Mouse (Mus musculus): Measurements from ENCODE around the gene Fam234a. TPM values are rescaled to one million over a fixed set of nuclear protein-coding genes. Genes with fewer than 3 reads are reported as not detected.
A peak's percentile ranks its signal among the peaks of the same experiment; 100 is the strongest.
"Not testable (repeated sequence)": the region's sequence is repeated elsewhere in the genome, so short reads cannot be mapped to it uniquely, and the experiment has no call there.

Gene Fam234a
- total RNA-seq, 1 experiment from 2014 or later = 9.1 TPM

DNA sequence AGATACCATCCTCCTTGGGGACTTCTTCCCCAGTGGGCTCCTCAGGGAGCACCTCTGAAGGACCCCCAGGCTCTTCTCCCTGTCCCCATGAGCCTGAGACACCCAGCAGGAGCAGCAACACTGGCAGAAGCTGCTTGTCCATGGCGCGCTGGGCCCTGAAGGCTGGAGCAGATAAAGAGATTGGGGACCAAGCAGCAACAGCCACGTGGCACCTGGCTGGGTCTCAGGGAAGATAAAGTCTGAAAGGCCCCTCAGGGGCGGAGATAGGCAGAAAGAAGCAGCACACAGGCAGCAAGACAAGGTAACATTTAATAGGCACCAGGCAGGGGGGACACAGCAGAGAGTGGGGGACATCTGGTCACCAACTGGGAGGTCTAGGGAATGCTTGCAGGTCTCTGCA lies 45.1 kb downstream of the Fam234a start, which contains the start of gene Pdia2:
Pdia2 (minus strand) TSS at position 196 of the 400 bp plus-strand sequence.
- no peak for ATAC-seq (replicated peaks in 1 of 2; ENCODE audit: insufficient read depth in 1 of 2, low FRiP score in 2 of 2, low TSS enrichment in 1 of 2, low read depth in 1 of 2, poor library complexity in 2 of 2, severe bottlenecking in 2 of 2)

DNA sequence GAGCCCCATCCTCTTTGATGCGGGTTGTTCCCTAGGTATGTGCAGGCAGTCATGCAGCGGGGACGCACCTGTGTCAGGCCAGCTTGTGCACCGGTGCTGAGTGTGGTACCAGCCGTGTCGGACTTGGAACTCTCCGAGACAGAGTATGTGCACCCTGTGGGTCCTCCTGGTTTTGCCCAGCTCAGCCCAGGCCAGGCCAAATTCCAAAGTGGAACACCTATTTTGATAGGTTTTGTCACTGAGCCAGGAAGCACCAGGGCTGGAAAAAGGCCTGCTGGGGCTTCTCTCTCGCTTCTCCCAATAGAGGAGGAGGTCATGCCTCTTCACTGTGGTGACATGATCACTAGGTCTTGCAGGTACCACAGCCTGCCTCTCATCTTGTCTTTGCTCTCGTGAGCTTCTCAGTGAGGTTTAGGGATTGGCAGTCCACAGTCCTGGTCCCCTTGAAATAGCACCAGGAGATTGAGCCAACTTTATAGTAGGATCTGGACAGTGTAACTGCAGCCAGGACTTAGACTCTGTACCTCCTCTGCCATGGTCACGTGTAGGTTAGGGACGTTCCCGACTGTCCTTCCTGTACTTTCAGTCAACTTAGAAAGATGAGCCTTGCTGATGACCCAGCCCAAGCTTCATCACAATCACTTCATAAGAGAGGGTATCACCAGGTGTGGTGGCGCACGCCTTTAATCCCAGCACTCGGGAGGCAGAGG lies 51.4 kb downstream of the Fam234a start:
- no peak for ATAC-seq (replicated peaks in 1 of 2; ENCODE audit: insufficient read depth in 1 of 2, low FRiP score in 2 of 2, low TSS enrichment in 1 of 2, low read depth in 1 of 2, poor library complexity in 2 of 2, severe bottlenecking in 2 of 2)

DNA sequence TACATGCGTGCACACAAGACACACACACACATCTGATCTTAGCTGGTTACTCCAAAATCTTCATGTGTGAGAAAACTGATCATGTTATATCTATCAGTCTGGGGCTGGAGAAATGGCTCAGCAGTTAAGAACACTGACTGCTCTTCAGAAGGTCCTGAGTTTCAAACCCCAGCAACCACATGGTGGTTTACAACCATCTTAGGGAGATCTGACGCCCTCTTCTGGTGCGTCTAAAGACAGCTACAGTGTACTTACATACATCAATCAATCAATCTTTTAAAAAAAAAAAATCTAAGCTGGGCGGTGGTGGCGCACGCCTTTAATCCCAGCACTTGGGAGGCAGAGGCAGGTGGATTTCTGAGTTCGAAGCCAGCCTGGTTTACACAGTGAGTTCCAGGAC lies 52.6 kb downstream of the Fam234a start:
- ATAC-seq (replicated peaks in 1 of 2; ENCODE audit: insufficient read depth in 1 of 2, low FRiP score in 2 of 2, low TSS enrichment in 1 of 2, low read depth in 1 of 2, poor library complexity in 2 of 2, severe bottlenecking in 2 of 2) = not testable (repeated sequence)

- no peak for ATAC-seq (replicated peaks in 1 of 2; ENCODE audit: insufficient read depth in 1 of 2, low FRiP score in 2 of 2, low TSS enrichment in 1 of 2, low read depth in 1 of 2, poor library complexity in 2 of 2, severe bottlenecking in 2 of 2)
Observed at GRCm38 (mm10) chr17:26188091-26188805, 55.8 kb downstream of the Fam234a start.

- no peak for ATAC-seq (replicated peaks in 1 of 2; ENCODE audit: insufficient read depth in 1 of 2, low FRiP score in 2 of 2, low TSS enrichment in 1 of 2, low read depth in 1 of 2, poor library complexity in 2 of 2, severe bottlenecking in 2 of 2)
Observed at GRCm38 (mm10) chr17:26187592-26187991, 56.5 kb downstream of the Fam234a start.

DNA sequence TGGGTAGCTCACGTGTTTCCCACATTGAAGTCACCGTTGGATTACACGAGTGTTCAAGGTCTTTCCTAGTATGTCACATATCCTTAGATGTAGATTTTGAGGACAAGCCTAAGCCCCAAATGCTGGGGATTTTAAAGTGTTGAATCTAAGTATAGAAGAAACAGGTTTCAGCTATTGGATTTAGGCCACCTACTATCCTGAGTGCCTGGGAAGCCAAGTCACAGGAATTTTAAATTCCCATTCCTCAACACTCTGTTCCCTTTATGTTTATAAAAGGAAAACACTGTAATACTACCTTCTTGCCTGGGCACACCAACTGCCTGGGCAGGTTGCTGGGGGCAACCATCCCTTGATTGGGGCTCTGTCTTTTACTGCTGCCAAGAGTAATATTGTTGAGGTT lies 62.9 kb downstream of the Fam234a start:
- no peak for ATAC-seq (replicated peaks in 1 of 2; ENCODE audit: insufficient read depth in 1 of 2, low FRiP score in 2 of 2, low TSS enrichment in 1 of 2, low read depth in 1 of 2, poor library complexity in 2 of 2, severe bottlenecking in 2 of 2)

GRCm38 (mm10) chr17:26178611-26179010 lies 65.4 kb downstream of the Fam234a start:
- no peak for ATAC-seq (replicated peaks in 1 of 2; ENCODE audit: insufficient read depth in 1 of 2, low FRiP score in 2 of 2, low TSS enrichment in 1 of 2, low read depth in 1 of 2, poor library complexity in 2 of 2, severe bottlenecking in 2 of 2)

- ATAC-seq (replicated peaks in 1 of 2; ENCODE audit: insufficient read depth in 1 of 2, low FRiP score in 2 of 2, low TSS enrichment in 1 of 2, low read depth in 1 of 2, poor library complexity in 2 of 2, severe bottlenecking in 2 of 2) = not testable (repeated sequence)
Observed at GRCm38 (mm10) chr17:26175248-26175647, 68.8 kb downstream of the Fam234a start.

- peak; percentile 94 to 98 for ATAC-seq (replicated peaks in 1 of 2; ENCODE audit: insufficient read depth in 1 of 2, low FRiP score in 2 of 2, low TSS enrichment in 1 of 2, low read depth in 1 of 2, poor library complexity in 2 of 2, severe bottlenecking in 2 of 2)
Observed at GRCm38 (mm10) chr17:26168039-26168438, 76.0 kb downstream of the Fam234a start.

DNA sequence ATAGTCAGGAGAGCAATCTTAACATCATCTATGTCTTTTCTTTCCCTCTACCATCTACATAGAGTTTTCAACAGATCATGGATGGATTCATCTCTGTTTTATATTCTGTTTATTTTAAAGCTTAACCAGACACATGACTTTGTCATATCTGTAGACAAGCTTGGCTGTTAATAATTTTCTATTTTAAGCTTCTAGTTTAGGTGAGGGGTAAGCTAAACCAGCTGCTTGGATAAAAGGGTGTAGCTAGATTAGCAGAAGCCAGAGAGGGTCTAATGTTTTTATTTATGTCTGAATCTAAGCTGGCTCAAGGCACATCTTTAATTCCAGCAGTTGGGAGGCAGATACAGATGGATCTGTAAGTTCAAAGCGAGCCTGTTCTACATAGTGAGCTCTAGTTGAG lies 81.3 kb downstream of the Fam234a start:
- ATAC-seq (replicated peaks in 1 of 2; ENCODE audit: insufficient read depth in 1 of 2, low FRiP score in 2 of 2, low TSS enrichment in 1 of 2, low read depth in 1 of 2, poor library complexity in 2 of 2, severe bottlenecking in 2 of 2) = no peak

Other genes starting within 250 kb of the Fam234a start
- gene Rab11fip3, start 174.7 kb downstream of the Fam234a start, total RNA-seq (2017) = 4.7 and 6.5 TPM in 2 replicates
- gene Decr2, start 153.9 kb downstream of the Fam234a start, total RNA-seq (2017) = 23.8 and 27.2 TPM in 2 replicates
- gene Nme4, start 148.6 kb downstream of the Fam234a start, total RNA-seq (2017) = 70.3 and 75.4 TPM in 2 replicates
- gene Tmem8, start 130.9 kb downstream of the Fam234a start, total RNA-seq (2017) = 10.3 and 13.2 TPM in 2 replicates
- 21.7 and 31.0 TPM in 2 replicates for gene Mrpl28, start 120.7 kb downstream of the Fam234a start, total RNA-seq (2017)
- 224 and 358 TPM in 2 replicates for gene Axin1, start 105.6 kb downstream of the Fam234a start, total RNA-seq (2017)
- 0.13 and 0.15 TPM in 2 replicates for gene Pdia2, start 45.2 kb downstream of the Fam234a start, total RNA-seq (2017)
- gene Rgs11, start 41.3 kb downstream of the Fam234a start, total RNA-seq (2017) = 0.89 and 1.9 TPM in 2 replicates
- gene Arhgdig, start 36.5 kb downstream of the Fam234a start, total RNA-seq (2017) = not detected in 2 replicates
- gene Luc7l, start 8.7 kb upstream of the Fam234a start, total RNA-seq (2017) = 125 and 155 TPM in 2 replicates
- 4.5 and 7.0 TPM in 2 replicates for gene Neurl1b, start 170.6 kb upstream of the Fam234a start, total RNA-seq (2017)